Mouse (Mus musculus): ENCODE data around the gene Mpdu1. TPM values are rescaled to one million over a fixed set of nuclear protein-coding genes. Genes with fewer than 3 reads are reported as not detected.

The Mpdu1 gene
- total RNA-seq, 2 experiments from 2014 or later, result 59.1 to 59.7 TPM

Small RNAs within 50 kb of the gene (microRNA-seq; reads per million reads assigned to microRNA genes)
- gene Mir1934 (5.4 to 8.1 reads per million in 2 experiments), gene Mir467f (0 reads per million in 2 experiments)

Other genes with a start within 250 kb of the Mpdu1 start
- 10 to 100 TPM; 23.3 to 25.3 TPM for gene Kdm6b, start 249.0 kb downstream of the Mpdu1 start, total RNA-seq (2021)
- 1 to 10 TPM; 3.0 to 3.6 TPM for gene Dnah2, start 113.5 kb downstream of the Mpdu1 start, total RNA-seq (2021)
- gene Efnb3, start 102.4 kb downstream of the Mpdu1 start, total RNA-seq (2021), result 10 to 100 TPM; 57.5 to 60.4 TPM
- 10 to 100 TPM; 10.1 to 10.4 TPM for gene Wrap53, start 82.4 kb downstream of the Mpdu1 start, total RNA-seq (2021)
- gene Trp53, start 82.3 kb downstream of the Mpdu1 start, total RNA-seq (2021), result 10 to 100 TPM; 18.7 to 21.1 TPM
- 100 to 1,000 TPM; 403 to 438 TPM for gene Atp1b2, start 56.7 kb downstream of the Mpdu1 start, total RNA-seq (2021)
- gene Shbg, start 44.7 kb downstream of the Mpdu1 start, total RNA-seq (2021), result not detected
- 1 to 10 TPM; 7.4 to 7.7 TPM for gene Sat2, start 40.6 kb downstream of the Mpdu1 start, total RNA-seq (2021)
- 100 to 1,000 TPM; 122 to 133 TPM for gene Fxr2, start 29.7 kb downstream of the Mpdu1 start, total RNA-seq (2021)
- not detected for gene Sox15, start 7.3 kb downstream of the Mpdu1 start, total RNA-seq (2021)
- 10 to 100 TPM; 17.5 to 19.6 TPM for gene Cd68, start 3.5 kb upstream of the Mpdu1 start, total RNA-seq (2021)
- gene Eif4a1, start 9.8 kb upstream of the Mpdu1 start, total RNA-seq (2021), result 100 to 1,000 TPM; 323 to 328 TPM
- gene Senp3, start 19.4 kb upstream of the Mpdu1 start, total RNA-seq (2021), result 10 to 100 TPM; 94.3 to 97.5 TPM
- gene Tnfsf13, start 23.1 kb upstream of the Mpdu1 start, total RNA-seq (2021), result 1 to 10 TPM; 2.0 to 2.7 TPM
- gene Tnfsf12, start 33.2 kb upstream of the Mpdu1 start, total RNA-seq (2021), result 1 to 10 TPM; 8.6 to 8.9 TPM
- gene Tnfsfm13, start 33.5 kb upstream of the Mpdu1 start, total RNA-seq (2021), result 1 to 10 TPM; 1.9 to 2.2 TPM
- 10 to 100 TPM; 53.3 to 53.6 TPM for gene Polr2a, start 96.0 kb upstream of the Mpdu1 start, total RNA-seq (2021)
- gene Slc35g3, start 99.3 kb upstream of the Mpdu1 start, total RNA-seq (2021), result not detected
- gene Zbtb4, start 103.3 kb upstream of the Mpdu1 start, total RNA-seq (2021), result 100 to 1,000 TPM; 110 to 114 TPM
- gene Chrnb1, start 133.3 kb upstream of the Mpdu1 start, total RNA-seq (2021), result 1 to 10 TPM; 1.3 to 2.0 TPM
- gene Fgf11, start 139.2 kb upstream of the Mpdu1 start, total RNA-seq (2021), result 10 to 100 TPM; 14.9 to 17.2 TPM
- gene Tmem102, start 143.0 kb upstream of the Mpdu1 start, total RNA-seq (2021), result not detected
- gene Gm39566, start 152.7 kb upstream of the Mpdu1 start, total RNA-seq (2021), result not detected
- not detected for gene Spem2, start 155.8 kb upstream of the Mpdu1 start, total RNA-seq (2021)
- under 1 TPM in 1 of 2 experiments, not detected in 1; 0.43 TPM for gene Spem1, start 159.5 kb upstream of the Mpdu1 start, total RNA-seq (2021)
- gene Nlgn2, start 175.1 kb upstream of the Mpdu1 start, total RNA-seq (2021), result 100 to 1,000 TPM; 233 to 248 TPM
- 100 to 1,000 TPM; 129 to 134 TPM for gene Tmem256, start 175.9 kb upstream of the Mpdu1 start, total RNA-seq (2021)
- gene Plscr3, start 183.7 kb upstream of the Mpdu1 start, total RNA-seq (2021), result 10 to 100 TPM; 15.6 to 19.2 TPM
- gene Tnk1, start 196.1 kb upstream of the Mpdu1 start, total RNA-seq (2021), result under 1 TPM in 1 of 2 experiments, not detected in 1; 0.27 TPM
- not detected for gene Tmem95, start 215.4 kb upstream of the Mpdu1 start, total RNA-seq (2021)
- gene Kctd11, start 218.8 kb upstream of the Mpdu1 start, total RNA-seq (2021), result 1 to 10 TPM; 1.1 to 1.2 TPM
- gene Acap1, start 232.9 kb upstream of the Mpdu1 start, total RNA-seq (2021), result not detected
- under 1 TPM; 0.55 to 0.60 TPM for gene 2810408A11Rik, start 238.3 kb upstream of the Mpdu1 start, total RNA-seq (2021)
- 100 to 1,000 TPM; 113 to 117 TPM for gene Neurl4, start 238.4 kb upstream of the Mpdu1 start, total RNA-seq (2021)